Mouse (Mus musculus) gastrocnemius, postnatal 36 days (tissue): ENCODE data around the gene Traf1. TPM values are rescaled to one million over a fixed set of nuclear protein-coding genes. Genes with fewer than 3 reads are reported as not detected.

ENCODE experiments used
- DNase-seq, 2 experiments: peaks; one replicate each; pipeline ENCODE4 v3.0.0; 2022
- intact Hi-C: fragments of 180-260 bp; cut with DNase I; formaldehyde crosslinking; loops from one replicate; pipeline ENCODE4 v1.15.1; 2025
- total RNA-seq, 2 experiments: library from RNA; stranded (reverse); gene quantifications; 2 replicates each; pipeline ENCODE4 v1.2.3; 2021

Traf1 gene
- total RNA-seq, 2 experiments from 2014 or later: 0.76 to 1.1 TPM

DNA sequence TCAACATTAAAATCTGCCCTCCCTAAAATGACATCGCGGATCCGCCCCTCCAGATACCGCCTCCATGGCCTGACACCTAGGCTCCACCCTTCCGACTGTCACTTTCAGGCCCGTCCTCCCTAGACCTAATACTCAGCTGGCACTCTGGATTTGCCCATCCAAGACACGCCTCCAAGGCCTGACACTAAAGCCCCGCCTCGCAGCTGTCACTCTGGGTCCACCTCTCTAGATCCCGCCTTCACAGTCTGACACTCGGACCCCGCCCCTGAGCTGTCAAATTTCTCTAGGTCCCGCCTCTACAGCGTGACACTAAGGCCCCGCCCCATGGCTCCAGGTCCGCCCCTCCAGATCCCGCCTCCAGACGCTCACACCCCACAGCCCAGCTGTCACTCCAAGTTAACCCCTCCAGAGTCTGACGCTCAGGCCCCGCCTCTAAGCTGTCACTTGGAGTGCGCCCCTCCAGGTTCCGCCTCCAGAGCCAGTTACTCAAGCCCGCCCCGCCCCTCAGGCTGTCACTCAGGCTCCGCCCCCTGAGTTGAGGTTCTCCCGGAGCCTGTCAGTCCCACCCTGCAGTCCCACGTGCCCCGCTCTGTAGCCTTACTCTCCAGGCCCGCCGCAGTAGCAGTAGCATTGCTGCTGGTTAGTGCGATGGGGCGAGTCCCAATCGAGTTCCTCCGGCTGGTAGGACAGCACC, 56.6 kb downstream of the Traf1 start:
- intact Hi-C loops: no loop called here
- peak; percentile 98 for DNase-seq

DNA sequence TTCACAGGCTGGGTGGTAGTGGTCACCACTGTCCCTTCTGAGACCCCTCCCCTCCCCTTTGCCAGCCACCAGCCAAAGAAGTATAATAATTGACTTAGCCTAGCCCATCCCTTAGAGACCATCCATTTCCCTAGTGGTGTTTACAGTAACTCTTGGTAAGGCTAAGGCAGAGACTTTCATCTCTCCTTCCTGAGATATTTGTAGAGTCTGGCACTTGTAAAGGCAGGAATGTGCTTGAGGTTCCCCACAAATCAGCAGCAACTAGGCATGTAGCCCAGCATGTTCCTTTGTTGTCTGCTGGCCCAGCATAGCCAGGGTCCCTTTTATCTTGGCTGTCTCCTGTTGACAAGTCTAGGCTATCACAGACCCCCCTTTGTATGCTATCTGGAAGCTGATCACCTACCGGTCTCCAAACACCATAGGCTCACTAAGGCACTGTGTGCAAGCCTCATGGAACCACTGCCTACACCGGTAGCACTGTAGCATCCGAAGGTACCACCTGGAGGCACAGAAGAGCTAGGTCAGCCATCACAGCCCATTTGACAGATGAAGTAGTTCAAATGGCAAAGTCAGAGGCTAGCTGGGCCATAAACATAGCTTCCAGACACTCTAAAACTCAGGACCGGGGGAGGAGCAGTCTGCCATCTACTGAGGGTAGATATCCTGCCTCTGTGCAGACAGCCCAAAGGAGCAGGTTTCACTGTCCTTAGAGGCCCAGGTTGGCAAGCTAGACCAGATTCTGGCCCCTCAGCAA, 57.7 kb downstream of the Traf1 start:
- DNase-seq: no peak
- intact Hi-C loops: no loop called here

DNA sequence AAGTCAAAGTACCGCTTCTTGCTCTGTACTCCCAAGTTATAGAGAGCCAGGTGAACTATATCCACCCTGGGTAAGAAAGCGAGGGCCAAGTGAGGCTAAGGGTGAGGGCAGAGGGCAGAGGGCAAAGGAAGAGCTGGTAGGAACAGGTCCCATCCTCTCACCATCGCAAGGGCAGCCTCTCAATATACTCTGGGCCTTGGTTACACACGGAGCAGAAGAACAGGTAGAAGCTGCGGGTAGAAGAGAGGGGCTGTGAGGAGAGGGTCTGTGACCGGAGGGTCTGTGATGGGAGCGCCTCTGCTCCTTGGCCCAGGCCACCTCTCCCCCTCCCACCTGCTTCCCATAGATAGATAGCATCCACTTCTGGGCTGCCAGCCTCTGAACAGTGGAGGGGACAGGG, 58.4 kb downstream of the Traf1 start:
- DNase-seq: no peak
- intact Hi-C loops: no loop called here

DNA sequence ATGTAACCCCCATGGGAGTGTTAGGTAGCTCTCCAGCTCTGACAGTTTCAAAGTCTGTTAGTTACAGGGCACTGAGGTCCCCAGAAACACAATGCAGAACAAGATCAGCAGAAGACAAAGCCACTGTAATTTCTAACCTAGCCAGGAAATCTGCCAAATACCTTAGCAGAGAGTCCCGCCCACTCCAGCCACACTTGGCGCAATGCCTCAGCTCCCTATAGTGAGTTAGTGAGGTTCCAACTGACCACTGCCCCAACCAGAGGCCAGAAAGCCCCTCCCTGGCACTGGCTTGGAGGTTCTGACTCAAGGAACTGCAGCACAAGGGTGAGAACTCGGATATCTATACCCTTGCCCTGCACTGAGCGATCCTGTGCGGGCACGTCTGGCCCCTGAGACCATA, 58.8 kb downstream of the Traf1 start:
- intact Hi-C loops: no loop called here
- DNase-seq: no peak

DNA sequence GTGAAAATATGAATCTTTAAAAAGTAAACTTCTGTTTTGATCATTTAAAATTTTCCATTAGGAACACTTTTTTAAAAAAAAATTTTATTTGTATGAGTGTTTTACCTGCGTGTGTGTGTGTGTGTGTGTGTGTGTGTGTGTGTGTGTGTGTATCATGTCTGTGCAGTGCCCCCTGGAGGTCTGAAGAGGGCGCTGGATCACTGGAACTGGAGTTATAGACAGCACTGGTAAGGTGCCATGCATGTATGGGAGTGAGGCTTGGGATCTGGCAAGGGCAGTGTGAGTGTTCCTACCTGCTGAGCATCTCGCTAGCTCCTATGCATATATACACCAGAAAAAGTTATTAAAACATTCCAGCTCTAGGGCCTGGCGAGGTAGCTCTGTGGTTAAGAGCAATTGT, 59.8 kb downstream of the Traf1 start:
- intact Hi-C loops: no loop called here
- no peak for DNase-seq

DNA sequence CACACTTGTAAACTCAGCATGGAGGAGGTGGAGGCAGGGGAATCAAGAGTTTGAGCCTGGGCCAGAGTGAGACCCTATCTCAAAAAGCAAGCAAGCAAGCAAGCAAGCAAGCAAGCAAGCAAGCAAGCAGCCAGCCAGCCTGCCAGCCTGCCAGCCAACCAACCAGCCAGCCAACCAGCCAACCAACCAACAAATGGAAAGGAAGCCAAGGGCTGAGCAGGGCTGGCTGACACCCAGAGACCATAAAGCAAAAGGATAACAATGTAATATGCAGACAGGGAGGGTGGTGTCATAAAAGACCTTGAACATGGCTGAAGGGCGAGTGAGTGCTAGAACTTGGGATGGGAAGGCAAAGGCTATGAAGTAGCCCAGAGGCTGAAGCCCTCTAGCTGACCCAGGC, 61.2 kb downstream of the Traf1 start:
- DNase-seq: no peak
- intact Hi-C loops: no loop called here

DNA sequence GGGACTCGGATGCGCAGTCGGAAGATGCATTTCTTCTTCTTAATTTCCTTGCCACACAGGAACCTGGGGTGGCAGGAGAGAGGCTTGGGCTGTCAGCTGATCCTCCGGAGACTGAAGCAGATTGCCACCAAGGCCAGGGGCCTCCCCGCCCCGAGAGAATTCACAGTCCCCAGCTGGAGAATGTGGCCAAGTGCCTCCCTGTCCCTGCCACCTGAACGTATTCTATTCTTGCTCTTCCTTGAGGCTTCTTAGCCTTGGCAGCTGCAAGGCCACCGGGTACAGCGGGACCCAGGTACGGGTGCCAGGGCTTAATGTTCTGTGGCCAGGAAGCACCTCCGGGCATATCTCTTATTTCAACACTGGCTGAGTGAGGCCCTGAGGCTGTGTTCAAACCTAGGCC, 61.9 kb downstream of the Traf1 start:
- intact Hi-C loops: loop anchor here (5.0 kb wide), 2 partner anchors 73 to 117 kb away; no protein-coding TSS in a partner anchor
- DNase-seq: no peak

DNA sequence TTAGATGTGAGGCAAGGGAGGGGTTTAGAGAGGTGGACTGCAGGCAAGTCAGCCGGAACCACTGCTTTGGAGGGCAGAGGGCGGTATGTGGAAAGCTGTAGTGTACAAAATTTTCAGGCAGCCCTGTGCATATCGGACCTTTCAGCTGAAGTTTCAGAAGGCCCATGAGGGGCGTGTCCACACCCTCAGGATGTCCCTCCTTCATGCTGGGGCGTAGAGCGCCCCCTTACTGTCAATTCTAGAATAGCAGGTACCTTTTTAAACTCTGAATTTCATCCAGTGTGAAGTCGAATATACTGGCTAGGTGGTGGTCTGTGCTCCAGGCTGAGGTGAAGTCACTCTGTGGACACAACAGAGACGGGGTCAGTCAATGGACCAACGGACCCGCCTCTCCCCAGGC, 63.8 kb downstream of the Traf1 start:
- DNase-seq: no peak
- intact Hi-C loops: loop anchor here (5.0 kb wide), 2 partner anchors 74 to 116 kb away; no protein-coding TSS in a partner anchor

DNA sequence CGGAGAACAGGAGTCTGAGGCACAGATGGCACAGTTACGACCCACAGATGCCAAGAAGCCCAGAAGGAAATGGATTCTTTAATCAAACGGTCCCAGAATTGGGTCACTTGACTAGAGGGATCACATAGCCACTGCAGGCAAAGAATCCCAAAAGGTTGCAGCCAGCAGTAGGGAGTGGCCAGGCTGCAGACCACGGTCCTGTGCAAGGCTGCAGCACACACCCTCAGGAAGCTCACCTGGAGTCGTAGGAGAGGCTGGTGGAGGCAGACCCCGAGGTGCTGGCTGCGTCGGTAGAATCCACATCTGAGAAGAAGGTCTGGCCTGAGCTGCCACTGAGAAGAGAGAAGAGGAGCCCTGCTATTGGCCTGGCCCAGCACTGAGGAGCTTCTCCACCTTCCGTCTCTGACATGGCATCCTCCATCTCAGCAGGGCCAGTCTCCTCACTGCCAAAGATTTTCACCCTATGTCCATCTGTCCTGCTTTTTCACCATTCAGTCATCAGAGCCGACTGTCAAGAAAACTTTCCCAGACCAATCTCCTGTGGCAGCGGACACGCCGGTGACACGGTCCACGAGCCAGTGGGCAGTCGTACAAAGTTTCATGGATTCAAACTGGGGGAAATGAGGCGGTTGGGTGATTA, 64.6 kb downstream of the Traf1 start:
- no peak for DNase-seq
- intact Hi-C loops: loop anchor here (5.0 kb wide), 2 partner anchors 75 to 115 kb away; no protein-coding TSS in a partner anchor

DNA sequence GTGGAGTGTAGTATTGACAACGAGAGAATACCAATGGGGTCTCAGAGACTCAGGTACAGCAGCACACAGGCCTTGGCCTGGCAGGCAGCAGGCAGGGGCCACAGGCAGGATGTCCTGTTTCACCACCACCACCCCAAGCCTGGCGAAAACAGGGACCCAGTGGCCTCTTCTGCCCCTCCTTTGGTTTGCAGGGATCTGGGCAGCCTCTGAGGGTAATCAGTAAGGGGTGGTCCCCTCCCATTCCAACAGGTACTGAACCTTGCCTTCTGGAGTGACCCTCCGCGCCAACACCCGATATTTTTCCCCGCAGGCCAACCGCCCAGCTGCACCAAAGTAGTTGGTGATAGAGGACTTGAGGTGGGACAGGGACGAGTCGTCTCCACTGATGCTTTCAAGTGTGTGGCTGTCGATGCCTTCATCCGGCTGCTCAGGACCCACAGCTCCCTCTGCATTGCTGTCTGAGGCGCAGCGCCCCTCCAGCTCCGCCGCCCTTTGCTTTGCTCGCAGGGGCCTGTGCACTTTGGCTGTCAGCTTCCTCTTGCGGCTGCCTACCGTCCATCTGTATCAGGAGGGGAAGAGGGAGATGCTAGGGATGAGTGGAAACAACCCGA, 66.0 kb downstream of the Traf1 start:
- DNase-seq: no peak
- intact Hi-C loops: loop anchor here (5.0 kb wide), 2 partner anchors 77 to 113 kb away; no protein-coding TSS in a partner anchor

DNA sequence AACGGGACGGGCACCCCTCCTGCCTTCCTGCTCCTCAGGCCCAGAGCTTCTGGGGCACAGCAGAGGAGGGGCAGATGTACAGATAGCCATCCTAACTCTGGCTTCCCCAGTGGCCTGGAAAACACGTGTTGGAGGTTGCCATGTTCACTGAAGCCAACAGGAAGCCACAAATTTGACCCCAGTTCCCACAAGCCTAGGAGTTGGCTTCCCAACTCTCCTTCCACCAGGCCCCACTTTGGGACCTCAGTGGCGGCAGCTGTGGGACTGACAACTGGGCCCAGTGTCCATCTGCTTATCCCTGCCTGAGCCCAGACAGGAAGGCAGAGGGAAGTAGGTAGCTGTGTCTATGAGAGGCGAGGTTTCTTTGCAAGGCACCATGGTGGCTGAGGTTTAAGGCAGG, 67.6 kb downstream of the Traf1 start:
- intact Hi-C loops: no loop called here

More for the DNA sequence above, 67.6 kb downstream of the Traf1 start:
- no peak for DNase-seq

Other genes starting within 250 kb of the Traf1 start
- gene Gapvd1, start 206.5 kb downstream of the Traf1 start, total RNA-seq: 10 to 100 TPM; 28.7 to 34.7 TPM
- 100 to 1,000 TPM; 168 to 180 TPM for gene Hspa5, start 189.8 kb downstream of the Traf1 start, total RNA-seq
- 1 to 10 TPM; 7.5 to 8.6 TPM for gene Rabepk, start 161.9 kb downstream of the Traf1 start, total RNA-seq
- gene Fbxw2, start 135.5 kb downstream of the Traf1 start, total RNA-seq: 10 to 100 TPM; 43.9 to 46.6 TPM
- not detected for gene Gm34653, start 128.8 kb downstream of the Traf1 start, total RNA-seq
- under 1 TPM in 1 of 2 experiments, not detected in 1; 0.39 TPM for gene Cutal, start 87.4 kb downstream of the Traf1 start, total RNA-seq
- gene Psmd5, start 86.8 kb downstream of the Traf1 start, total RNA-seq: 10 to 100 TPM in 1 of 2 experiments, 1 to 10 TPM in 1; 8.8 to 13.3 TPM
- gene Phf19, start 47.7 kb downstream of the Traf1 start, total RNA-seq: under 1 TPM; 0.38 to 0.64 TPM
- gene Hc, start 99.7 kb upstream of the Traf1 start, total RNA-seq: under 1 TPM in 1 of 2 experiments, not detected in 1; 0.15 TPM
- gene AI182371, start 139.8 kb upstream of the Traf1 start, total RNA-seq: under 1 TPM in 1 of 2 experiments, not detected in 1; 0.15 TPM
- 1 to 10 TPM; 5.1 to 7.3 TPM for gene Cntrl, start 147.7 kb upstream of the Traf1 start, total RNA-seq
- 10 to 100 TPM; 65.4 to 81.3 TPM for gene Rab14, start 239.3 kb upstream of the Traf1 start, total RNA-seq